Mouse (Mus musculus) embryonic fibroblast, embryonic 13.5 days (primary cell): Measurements from ENCODE around the gene Ctnna2.

ENCODE experiments used
- CTCF ChIP-seq: IDR thresholded peaks from 2 replicates; pipeline ENCODE4 v1.5.1; 2011; ENCODE audit warnings: mild to moderate bottlenecking, control low read depth, low read length, moderate library complexity, borderline replicate concordance; ENCODE audit not compliant: insufficient read depth
- POLR2A ChIP-seq: IDR thresholded peaks from 2 replicates; pipeline ENCODE4 v1.6.1; 2011; ENCODE audit warnings: low read depth, mild to moderate bottlenecking, control low read depth, low read length, moderate library complexity

GRCm38 (mm10) chr6:77391663-77392062 is 587.8 kb downstream of the Ctnna2 start:
- TF ChIP-seq POLR2A (no peak), CTCF (no peak)
